Mouse (Mus musculus): ENCODE data around the gene Kit. TPM values are rescaled to one million over a fixed set of nuclear protein-coding genes. Genes with fewer than 3 reads are reported as not detected.

Gene Kit
- polyA plus RNA-seq, 1 experiment = 9.9 TPM

DNA sequence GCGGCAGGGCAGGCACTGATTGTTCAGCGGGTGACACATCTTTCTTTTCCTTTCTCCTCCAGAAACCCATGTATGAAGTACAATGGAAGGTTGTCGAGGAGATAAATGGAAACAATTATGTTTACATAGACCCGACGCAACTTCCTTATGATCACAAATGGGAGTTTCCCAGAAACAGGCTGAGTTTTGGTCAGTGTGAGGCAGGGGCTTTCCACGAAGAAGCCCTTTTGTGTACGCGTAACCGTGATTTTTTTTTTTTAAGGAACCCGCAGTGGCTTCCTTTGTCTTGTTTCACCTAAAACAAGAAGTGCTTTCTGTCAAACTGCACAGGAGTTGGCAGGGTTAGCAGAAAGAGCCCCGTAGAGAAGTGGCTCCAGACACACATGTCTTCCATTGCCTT lies 65.9 kb downstream of the Kit start:
- Histone ChIP-seq H3K27ac (replicated peaks; ENCODE audit: low read depth, low read length) (no peak overlapping the region), H3K4me1 (ENCODE audit: control insufficient read depth, insufficient read depth, insufficient read length, low read length) (no peaks in the 10 kb centered on the region), H3K4me3 (ENCODE audit: insufficient read depth, low read depth, low read length) (no peak overlapping the region)

DNA sequence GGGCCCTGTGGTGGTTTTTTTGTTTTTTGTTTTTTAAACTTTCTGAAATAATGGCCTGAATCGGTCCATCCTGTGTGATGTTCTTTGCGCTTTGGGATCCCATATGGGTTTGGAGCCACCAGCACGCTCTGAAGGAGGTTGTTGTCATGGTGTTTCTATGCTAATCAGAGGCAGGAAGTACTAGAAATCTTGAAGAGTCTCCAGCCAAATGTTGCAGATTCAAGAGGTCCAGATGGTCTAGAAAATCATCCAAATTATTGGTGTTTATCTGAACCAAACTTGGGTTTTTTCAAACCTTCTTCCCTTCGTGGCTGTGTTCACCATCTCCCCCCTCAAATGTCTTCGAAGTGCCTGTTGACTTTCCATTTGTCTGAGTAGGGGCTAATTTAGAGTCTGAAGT lies 72.3 kb downstream of the Kit start:
- no peak overlapping the region for H3K4me3 ChIP-seq (ENCODE audit: insufficient read depth, low read depth, low read length)

DNA sequence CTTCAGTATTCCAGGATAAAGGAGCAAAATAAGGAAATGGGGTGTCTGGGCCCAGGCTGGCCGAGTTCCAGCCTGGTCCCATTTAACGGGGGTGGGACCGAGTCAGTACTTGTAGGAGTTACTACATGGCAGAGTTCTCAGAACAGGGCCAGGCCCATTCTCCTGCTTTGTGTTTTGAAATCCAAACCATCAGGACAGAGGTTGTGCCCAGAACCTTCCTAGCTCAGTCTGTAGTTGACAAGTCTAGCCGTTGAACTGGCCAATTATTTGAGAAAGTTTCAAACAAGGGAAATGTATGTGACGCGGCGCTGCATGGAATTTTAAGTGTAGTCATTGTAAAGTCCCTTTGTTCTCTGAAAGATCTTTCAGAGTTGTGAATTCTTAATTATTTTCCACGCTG lies 75.8 kb downstream of the Kit start:
- H3K27ac ChIP-seq (replicated peaks; ENCODE audit: low read depth, low read length) = no peak overlapping the region
- H3K4me1 ChIP-seq (ENCODE audit: control insufficient read depth, insufficient read depth, insufficient read length, low read length) = no peaks in the 10 kb centered on the region
- H3K4me3 ChIP-seq (ENCODE audit: insufficient read depth, low read depth, low read length) = no peak overlapping the region

More for the DNA sequence above, 72.3 kb downstream of the Kit start:
- Histone ChIP-seq H3K27ac (replicated peaks; ENCODE audit: low read depth, low read length) (no peak overlapping the region), H3K4me1 (ENCODE audit: control insufficient read depth, insufficient read depth, insufficient read length, low read length) (no peaks in the 10 kb centered on the region)

DNA sequence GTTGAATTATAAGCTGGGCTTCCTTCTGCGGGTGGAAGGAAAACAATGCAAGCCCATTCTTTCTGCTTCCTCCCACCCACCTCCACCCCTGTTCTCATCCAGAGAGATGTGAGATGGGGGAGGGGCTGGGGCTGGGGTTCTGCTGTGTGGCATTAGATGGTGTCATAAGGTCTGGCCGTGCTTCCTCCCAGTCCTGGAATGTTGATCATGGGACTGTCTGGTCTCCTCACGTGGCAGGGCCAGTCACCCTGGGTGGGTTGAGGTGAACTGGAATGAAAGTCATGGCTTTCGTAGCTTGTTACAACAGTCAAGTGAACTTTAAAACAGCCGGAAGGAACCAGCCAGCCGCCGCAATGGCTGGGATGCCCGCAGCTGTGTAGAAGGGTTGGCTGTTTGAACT lies 78.7 kb downstream of the Kit start:
- Histone ChIP-seq H3K4me1 (ENCODE audit: control insufficient read depth, insufficient read depth, insufficient read length, low read length) (no peaks in the 10 kb centered on the region), H3K27ac (replicated peaks; ENCODE audit: low read depth, low read length) (no peak overlapping the region), H3K4me3 (ENCODE audit: insufficient read depth, low read depth, low read length) (no peak overlapping the region)

DNA sequence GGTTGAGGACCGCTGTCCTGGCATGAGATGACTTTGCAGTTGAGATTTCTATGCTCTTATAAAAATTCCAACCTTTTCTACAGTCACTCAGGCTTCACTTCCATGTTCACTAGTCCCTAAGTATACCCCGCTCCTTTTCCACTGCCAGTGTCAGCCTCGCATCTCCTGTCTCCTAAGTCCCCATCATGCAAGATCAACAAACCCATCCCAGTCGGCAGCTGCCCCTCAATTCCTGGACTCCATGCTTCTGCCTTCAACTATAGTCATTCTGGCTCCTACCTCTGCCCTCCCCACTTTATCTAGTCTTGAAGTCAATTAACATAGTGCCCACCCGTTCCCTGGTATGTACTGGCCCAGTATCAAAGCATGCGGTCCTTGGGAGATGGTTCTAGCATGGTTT lies 83.9 kb downstream of the Kit start:
- H3K4me3 ChIP-seq (ENCODE audit: insufficient read depth, low read depth, low read length) = no peak overlapping the region

DNA sequence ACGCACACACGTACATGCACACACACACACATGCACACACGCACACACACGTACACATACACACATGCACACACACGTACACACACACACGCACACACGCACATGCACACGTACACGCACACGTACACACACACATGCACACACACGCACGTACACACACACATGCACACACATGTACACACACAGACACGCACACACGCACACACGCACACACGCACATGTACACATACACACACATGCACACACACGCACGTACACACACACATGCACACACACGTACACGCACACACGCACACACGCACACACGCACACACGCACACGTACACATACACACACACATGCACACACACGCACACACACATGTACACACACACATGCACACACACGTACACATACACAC lies 85.6 kb downstream of the Kit start:
- H3K27ac ChIP-seq (replicated peaks; ENCODE audit: low read depth, low read length) = no peak overlapping the region
- no peak overlapping the region for H3K4me3 ChIP-seq (ENCODE audit: insufficient read depth, low read depth, low read length)
- no peaks in the 10 kb centered on the region for H3K4me1 ChIP-seq (ENCODE audit: control insufficient read depth, insufficient read depth, insufficient read length, low read length)

More for the DNA sequence above, 83.9 kb downstream of the Kit start:
- Histone ChIP-seq H3K27ac (replicated peaks; ENCODE audit: low read depth, low read length) (no peak overlapping the region), H3K4me1 (ENCODE audit: control insufficient read depth, insufficient read depth, insufficient read length, low read length) (no peaks in the 10 kb centered on the region)

DNA sequence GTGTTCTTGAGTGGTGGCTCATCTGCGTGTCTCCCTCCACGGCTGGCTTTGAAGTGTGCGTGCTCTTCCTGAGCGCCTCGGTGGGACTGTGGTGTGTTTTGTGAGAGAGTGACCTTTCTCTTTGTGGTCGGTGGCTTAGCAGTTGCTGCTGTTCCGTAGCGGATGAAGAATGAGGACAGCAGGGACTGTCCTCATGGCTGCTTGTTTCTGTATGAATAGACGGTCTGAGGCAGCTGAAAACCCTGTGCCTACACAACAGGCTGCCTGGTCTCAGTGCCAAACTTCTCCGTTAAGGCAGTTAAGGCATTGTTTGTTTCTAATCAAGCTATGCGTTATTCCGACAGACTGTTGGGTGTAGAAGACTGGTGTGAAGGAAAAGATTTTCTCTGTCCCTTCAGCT lies 87.8 kb downstream of the Kit start:
- Histone ChIP-seq H3K4me1 (ENCODE audit: control insufficient read depth, insufficient read depth, insufficient read length, low read length) (no peaks in the 10 kb centered on the region), H3K4me3 (ENCODE audit: insufficient read depth, low read depth, low read length) (no peak overlapping the region), H3K27ac (replicated peaks; ENCODE audit: low read depth, low read length) (no peak overlapping the region)

DNA sequence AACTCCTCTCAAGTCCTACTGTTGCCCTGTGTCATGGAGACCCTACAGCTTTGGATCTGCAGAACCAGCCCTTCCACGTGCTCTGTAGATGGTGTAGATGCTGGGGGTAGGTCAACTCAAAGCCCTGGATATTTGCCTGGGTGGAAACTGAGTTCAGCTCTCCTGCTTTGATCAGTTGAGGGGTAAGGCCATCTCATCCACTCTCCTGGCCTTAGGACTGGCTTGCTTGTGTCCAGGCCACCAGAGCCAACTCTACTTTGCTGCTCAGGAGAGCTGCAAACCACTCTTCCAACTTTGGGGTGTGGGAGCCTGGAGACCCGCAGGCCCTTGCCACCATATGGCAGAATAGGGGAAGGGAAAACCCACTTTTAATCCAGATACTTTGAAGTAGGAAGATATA lies 89.1 kb downstream of the Kit start:
- Histone ChIP-seq H3K4me3 (ENCODE audit: insufficient read depth, low read depth, low read length) (no peak overlapping the region), H3K4me1 (ENCODE audit: control insufficient read depth, insufficient read depth, insufficient read length, low read length) (no peaks in the 10 kb centered on the region), H3K27ac (replicated peaks; ENCODE audit: low read depth, low read length) (no peak overlapping the region)

DNA sequence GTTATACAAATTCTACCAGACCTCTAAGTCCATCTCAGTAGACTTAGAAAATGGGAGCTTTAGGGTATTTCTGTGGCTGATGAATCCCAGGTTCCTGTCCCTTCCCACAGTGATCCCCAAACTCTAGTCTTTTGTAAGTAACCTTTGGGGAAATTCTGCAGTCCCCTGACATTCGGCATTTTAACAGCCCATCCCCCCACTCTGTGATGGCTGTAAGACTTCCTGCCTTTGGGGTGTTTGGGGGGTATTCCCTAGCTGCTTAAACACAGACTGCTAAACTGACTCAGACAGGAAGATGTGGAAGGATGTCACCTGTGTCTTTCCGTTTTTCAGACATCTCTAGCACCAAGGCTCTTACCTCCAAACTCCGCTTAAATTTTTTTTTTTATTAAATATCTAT lies 92.4 kb downstream of the Kit start:
- H3K27ac ChIP-seq (replicated peaks; ENCODE audit: low read depth, low read length) = no peak overlapping the region
- no peak overlapping the region for H3K4me3 ChIP-seq (ENCODE audit: insufficient read depth, low read depth, low read length)
- H3K4me1 ChIP-seq (ENCODE audit: control insufficient read depth, insufficient read depth, insufficient read length, low read length) = no peaks in the 10 kb centered on the region

DNA sequence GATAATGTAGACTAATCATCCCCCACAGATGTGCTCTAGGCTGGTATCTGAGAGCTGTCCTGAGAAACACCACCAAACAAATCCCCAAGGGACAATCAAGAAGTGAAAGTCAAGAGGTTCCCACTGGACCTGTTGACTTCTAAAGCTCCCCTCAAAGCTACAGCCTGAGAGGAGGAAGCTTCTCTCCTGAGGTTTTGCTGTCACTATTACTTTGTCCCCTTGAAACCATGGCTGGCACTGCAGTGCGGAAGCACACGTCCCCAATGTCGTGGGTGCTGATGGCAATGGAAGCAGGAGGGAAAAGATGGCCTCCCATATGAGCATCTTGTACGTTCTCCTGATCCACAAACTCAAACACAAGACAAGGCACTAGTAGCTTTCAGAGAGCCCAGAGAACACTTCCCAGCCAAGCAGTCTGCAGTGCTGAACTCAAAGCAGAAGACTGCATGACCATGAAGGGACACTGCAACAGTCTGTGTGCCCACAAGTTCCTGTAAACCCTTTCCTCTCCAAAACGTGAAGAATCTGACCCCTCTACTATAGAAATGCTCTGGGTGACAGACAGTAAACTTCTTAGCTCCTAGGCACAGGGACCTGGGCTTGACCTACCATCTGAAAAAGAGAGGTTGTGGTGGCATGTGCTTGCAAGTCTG lies 96.5 kb downstream of the Kit start:
- no peak overlapping the region for H3K27ac ChIP-seq (replicated peaks; ENCODE audit: low read depth, low read length)
- H3K4me1 ChIP-seq (ENCODE audit: control insufficient read depth, insufficient read depth, insufficient read length, low read length) = no peaks in the 10 kb centered on the region
- H3K4me3 ChIP-seq (ENCODE audit: insufficient read depth, low read depth, low read length) = no peak overlapping the region

DNA sequence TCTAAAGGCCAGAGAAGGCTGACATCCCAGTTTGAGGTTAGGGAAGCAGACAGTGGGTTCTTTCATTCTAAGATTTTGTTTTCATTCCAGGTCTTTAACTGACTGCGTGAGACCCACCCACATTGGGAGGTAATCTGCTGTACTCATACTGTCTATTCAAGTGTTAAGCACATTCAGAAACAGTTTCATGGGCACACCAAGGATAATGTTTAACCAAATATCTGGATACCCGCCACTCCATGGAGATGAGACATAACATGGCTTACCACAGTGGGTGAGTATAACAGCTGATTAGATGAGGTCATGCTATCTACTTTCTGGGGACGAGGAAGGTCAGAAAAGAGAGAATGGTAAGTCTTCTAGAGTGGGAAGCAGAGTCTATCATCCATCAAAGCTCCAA lies 101.3 kb downstream of the Kit start:
- no peak overlapping the region for H3K4me3 ChIP-seq (ENCODE audit: insufficient read depth, low read depth, low read length)
- H3K4me1 ChIP-seq (ENCODE audit: control insufficient read depth, insufficient read depth, insufficient read length, low read length) = no peaks in the 10 kb centered on the region
- H3K27ac ChIP-seq (replicated peaks; ENCODE audit: low read depth, low read length) = no peak overlapping the region

DNA sequence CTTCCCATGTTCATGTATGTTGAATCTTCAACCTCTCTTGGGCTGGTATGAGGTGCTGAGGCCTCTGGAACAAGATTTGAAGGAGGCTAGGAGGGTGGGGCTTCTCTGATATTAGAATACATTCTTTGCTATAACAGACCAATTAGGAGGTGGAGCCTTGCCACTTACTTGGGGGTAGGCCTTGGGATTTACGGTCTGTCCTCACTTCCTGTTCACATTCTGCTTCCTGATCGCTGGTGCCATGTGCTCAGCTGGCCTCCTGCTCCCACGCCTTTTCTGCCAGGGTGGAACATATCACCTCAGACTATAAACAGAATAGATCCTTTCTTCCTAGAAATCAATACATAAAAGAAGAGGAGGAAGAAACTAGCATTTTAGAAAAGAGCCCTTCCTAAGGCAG lies 105.2 kb downstream of the Kit start:
- no peak overlapping the region for H3K27ac ChIP-seq (replicated peaks; ENCODE audit: low read depth, low read length)
- no peaks in the 10 kb centered on the region for H3K4me1 ChIP-seq (ENCODE audit: control insufficient read depth, insufficient read depth, insufficient read length, low read length)
- no peak overlapping the region for H3K4me3 ChIP-seq (ENCODE audit: insufficient read depth, low read depth, low read length)

DNA sequence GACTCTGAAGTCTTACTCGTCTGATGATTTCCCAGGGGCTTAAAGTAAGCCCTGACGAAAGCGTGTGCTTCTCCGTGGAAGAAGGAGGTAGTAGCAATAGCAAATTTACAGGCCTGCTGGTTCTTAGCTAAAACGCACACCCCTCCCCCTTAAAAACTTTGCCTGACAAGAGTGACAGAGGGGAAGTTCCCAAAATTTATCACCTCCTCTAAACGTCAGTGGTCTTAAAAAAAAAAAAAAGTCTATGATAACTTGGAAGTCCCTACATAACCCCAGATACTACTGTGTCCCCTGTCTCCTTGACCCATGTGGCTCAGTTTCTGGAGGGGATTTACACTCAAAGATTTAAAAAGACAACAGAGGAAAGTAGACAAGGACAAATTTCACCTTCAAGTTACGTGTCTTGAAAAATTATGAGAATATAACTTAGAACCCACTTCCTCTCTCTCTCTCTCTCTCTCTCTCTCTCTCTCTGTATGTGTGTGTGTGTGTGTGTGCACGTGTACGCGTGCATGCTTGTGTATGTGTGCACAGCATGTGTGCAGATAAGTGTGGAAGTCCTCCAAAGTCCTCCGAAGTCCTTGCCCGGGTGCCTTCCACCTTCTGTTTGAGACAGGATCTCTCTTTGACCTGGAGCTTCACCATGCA lies 120.6 kb downstream of the Kit start:
- no peak overlapping the region for H3K4me3 ChIP-seq (ENCODE audit: insufficient read depth, low read depth, low read length)
- H3K4me1 ChIP-seq (ENCODE audit: control insufficient read depth, insufficient read depth, insufficient read length, low read length) = peaks cover 5% of the 10 kb centered on the region
- H3K27ac ChIP-seq (replicated peaks; ENCODE audit: low read depth, low read length) = no peak overlapping the region

DNA sequence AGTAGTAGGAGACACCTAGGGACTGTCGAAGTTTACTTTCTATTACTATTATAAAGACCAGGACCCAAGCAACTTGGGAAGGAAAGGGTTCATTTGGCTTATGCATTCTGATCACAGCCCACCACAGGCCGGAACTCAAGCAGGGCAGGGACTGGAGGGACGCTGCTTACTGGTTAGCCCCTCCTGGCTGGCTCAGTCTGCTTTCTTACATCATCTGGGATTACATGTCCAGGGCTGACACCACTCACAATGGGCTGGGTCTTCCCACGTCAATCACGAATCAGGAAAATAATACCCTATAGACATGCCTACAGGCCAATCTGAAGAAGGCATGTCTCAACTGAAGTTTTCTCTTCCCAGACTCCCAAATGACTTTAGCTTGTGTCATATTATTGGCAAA lies 122.2 kb downstream of the Kit start:
- peaks cover 3% of the 10 kb centered on the region; the same call in 1 of the 2 replicates for H3K4me1 ChIP-seq (ENCODE audit: control insufficient read depth, insufficient read depth, insufficient read length, low read length)
- no peak overlapping the region for H3K27ac ChIP-seq (replicated peaks; ENCODE audit: low read depth, low read length)
- H3K4me3 ChIP-seq (ENCODE audit: insufficient read depth, low read depth, low read length) = no peak overlapping the region

DNA sequence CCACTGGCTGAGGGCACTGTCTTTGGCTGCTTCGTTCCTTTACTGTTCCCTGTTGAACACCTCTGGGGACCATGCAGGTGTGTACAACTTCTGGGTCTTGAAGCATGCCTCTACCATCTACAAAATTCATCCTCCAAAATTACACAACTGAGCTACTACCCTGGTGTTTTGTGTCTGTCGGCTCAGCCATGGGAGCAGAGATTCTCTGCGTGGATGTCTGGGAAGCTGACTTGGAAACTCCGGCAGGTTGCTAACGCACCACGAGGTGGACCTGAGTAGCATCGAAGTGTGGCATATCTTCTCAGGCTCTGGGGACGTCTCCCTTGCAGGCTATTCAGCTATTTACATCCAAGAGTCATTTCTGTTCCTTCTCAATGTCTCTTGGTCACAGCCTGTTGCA lies 123.8 kb downstream of the Kit start:
- Histone ChIP-seq H3K4me3 (ENCODE audit: insufficient read depth, low read depth, low read length) (no peak overlapping the region), H3K4me1 (ENCODE audit: control insufficient read depth, insufficient read depth, insufficient read length, low read length) (no peaks in the 10 kb centered on the region)

DNA sequence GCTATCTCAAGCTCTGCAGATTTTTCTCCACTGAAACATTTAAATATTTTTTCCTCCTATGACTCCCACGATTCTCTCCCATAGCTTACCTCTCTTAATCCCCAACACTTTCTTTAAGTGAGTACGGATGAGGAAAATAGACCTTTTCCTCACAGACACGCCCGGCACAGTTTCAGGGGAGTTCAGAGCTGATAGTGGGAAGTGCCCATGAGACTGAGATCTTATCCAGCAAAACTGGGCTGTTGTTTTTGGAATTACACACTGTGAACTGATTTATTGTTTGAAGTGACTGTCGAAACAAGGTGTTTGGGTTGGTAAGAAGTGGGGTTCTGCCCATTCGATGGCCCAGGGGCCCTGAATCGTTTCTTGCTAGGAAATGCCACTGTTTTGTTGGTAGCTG lies 124.4 kb downstream of the Kit start:
- Histone ChIP-seq H3K4me3 (ENCODE audit: insufficient read depth, low read depth, low read length) (no peak overlapping the region), H3K4me1 (ENCODE audit: control insufficient read depth, insufficient read depth, insufficient read length, low read length) (no peaks in the 10 kb centered on the region), H3K27ac (replicated peaks; ENCODE audit: low read depth, low read length) (no peak overlapping the region)

More for the DNA sequence above, 123.8 kb downstream of the Kit start:
- no peak overlapping the region for H3K27ac ChIP-seq (replicated peaks; ENCODE audit: low read depth, low read length)
